Mouse (Mus musculus) 3T3-L1 (cell line): Measurements from ENCODE around the gene Il2rb.

ENCODE experiments used
- DNase-seq: peaks from one replicate; pipeline ENCODE4 v3.0.0-alpha.2; 2015; ENCODE audit warnings: low read depth, low spot score

Gene Il2rb

GRCm38 (mm10) chr15:78494968-78495406, at the start of gene Il2rb:
TSS of gene Il2rb (minus strand) at chr15:78495271.
- no peak for DNase-seq

GRCm38 (mm10) chr15:78544561-78545001, 49.5 kb upstream of the Il2rb start, which contains the start of gene Sstr3:
TSS of gene Sstr3 (minus strand) at chr15:78544685.
- no peak for DNase-seq

GRCm38 (mm10) chr15:78544041-78544440, 49.0 kb upstream of the Il2rb start:
- DNase-seq = no peak

GRCm38 (mm10) chr15:78542767-78543303, 47.8 kb upstream of the Il2rb start:
- DNase-seq = no peak

- no peak for DNase-seq
These were observed 47.2 kb upstream of the Il2rb start for GRCm38 (mm10) chr15:78542098-78542766.

GRCm38 (mm10) chr15:78541606-78542005, 46.5 kb upstream of the Il2rb start:
- DNase-seq = no peak

GRCm38 (mm10) chr15:78541036-78541435, 46.0 kb upstream of the Il2rb start:
- peak; percentile 16 for DNase-seq

- no peak for DNase-seq
These were observed 40.8 kb upstream of the Il2rb start for GRCm38 (mm10) chr15:78535723-78536421.

GRCm38 (mm10) chr15:78533346-78533835, 38.3 kb upstream of the Il2rb start:
- no peak for DNase-seq

GRCm38 (mm10) chr15:78532566-78533345, 37.7 kb upstream of the Il2rb start:
- DNase-seq = no peak

GRCm38 (mm10) chr15:78531901-78532469, 36.9 kb upstream of the Il2rb start:
- DNase-seq = peak; percentile 99

- peak; percentile 56 for DNase-seq
These were observed 36.3 kb upstream of the Il2rb start for GRCm38 (mm10) chr15:78531451-78531720.

- DNase-seq = peak; percentile 88
These were observed 35.8 kb upstream of the Il2rb start, which contains the start of gene C1qtnf6 for GRCm38 (mm10) chr15:78530671-78531450. TSS of gene C1qtnf6 (minus strand) at chr15:78531416.

- no peak for DNase-seq
These were observed 35.1 kb upstream of the Il2rb start for GRCm38 (mm10) chr15:78530141-78530540.

GRCm38 (mm10) chr15:78529428-78529990, 34.4 kb upstream of the Il2rb start:
- peak; percentile 95 for DNase-seq

GRCm38 (mm10) chr15:78528726-78529411, 33.8 kb upstream of the Il2rb start:
- DNase-seq = peak; percentile 85

- peak; percentile 55 for DNase-seq
These were observed 32.9 kb upstream of the Il2rb start for GRCm38 (mm10) chr15:78527973-78528372.

GRCm38 (mm10) chr15:78524163-78524562, 29.1 kb upstream of the Il2rb start:
- DNase-seq = no peak

- no peak for DNase-seq
These were observed 26.8 kb upstream of the Il2rb start for GRCm38 (mm10) chr15:78521892-78522291.

- no peak for DNase-seq
These were observed 26.3 kb upstream of the Il2rb start for GRCm38 (mm10) chr15:78521331-78521730.
